Mouse (Mus musculus): Measurements from ENCODE around the gene Gm11011. TPM values are rescaled to one million over a fixed set of nuclear protein-coding genes. Genes with fewer than 3 reads are reported as not detected.

Gene Gm11011
- polyA plus RNA-seq, 1 experiment from 2014 or later: not detected

GRCm38 (mm10) chr2:169585631-169586285, 1.8 kb downstream of the Gm11011 start:
- Histone ChIP-seq H3K36me3 (no peaks in the 10 kb centered on the region), H3K27ac (replicated peaks) (peak overlapping the region; percentile 56), H3K4me1 (peaks cover 15% of the 10 kb centered on the region; the same call in 1 of the 2 replicates), H3K4me3 (replicated peaks) (no peak overlapping the region), H3K9me3 (replicated peaks) (no peaks in the 10 kb centered on the region), H3K27me3 (replicated peaks) (no peaks in the 10 kb centered on the region), H3K9ac (replicated peaks) (no peak overlapping the region), H3K4me2 (0 out of 2 replicates have a peak overlapping the region, but pooled peaks have one; percentile 15)
- 76% methylated on average over 12 of the region's 12 CpGs for WGBS
- ATAC-seq (ENCODE audit: low FRiP score): no peak

GRCm38 (mm10) chr2:169584745-169585456, 2.6 kb downstream of the Gm11011 start:
- no peak overlapping the region for H3K9ac ChIP-seq (replicated peaks)
- 0 out of 2 replicates have a peak overlapping the region, but pooled peaks have one; percentile 15 for H3K4me2 ChIP-seq
- no peaks in the 10 kb centered on the region for H3K27me3 ChIP-seq (replicated peaks)
- H3K9me3 ChIP-seq (replicated peaks): no peaks in the 10 kb centered on the region
- 48% methylated on average over 15 of the region's 15 CpGs for whole genome bisulfite sequencing
- ATAC-seq (ENCODE audit: low FRiP score): no peak
- no peaks in the 10 kb centered on the region for H3K36me3 ChIP-seq
- H3K4me3 ChIP-seq (replicated peaks): no peak overlapping the region
- peaks cover 15% of the 10 kb centered on the region; the same call in 1 of the 2 replicates for H3K4me1 ChIP-seq
- H3K27ac ChIP-seq (replicated peaks): peak overlapping the region; percentile 56

- H3K27ac ChIP-seq (replicated peaks): no peak overlapping the region
- no peak for ATAC-seq (ENCODE audit: low FRiP score)
- no peaks in the 10 kb centered on the region for H3K27me3 ChIP-seq (replicated peaks)
- H3K36me3 ChIP-seq: no peaks in the 10 kb centered on the region
- no peak overlapping the region for H3K4me3 ChIP-seq (replicated peaks)
- peaks cover 15% of the 10 kb centered on the region; the same call in 1 of the 2 replicates for H3K4me1 ChIP-seq
- WGBS: 74% methylated on average over 3 of the region's 3 CpGs
- H3K9ac ChIP-seq (replicated peaks): no peak overlapping the region
- H3K4me2 ChIP-seq: no peak overlapping the region
- H3K9me3 ChIP-seq (replicated peaks): no peaks in the 10 kb centered on the region
These were observed 4.1 kb downstream of the Gm11011 start for GRCm38 (mm10) chr2:169583476-169583875.

GRCm38 (mm10) chr2:169577508-169578196, 9.9 kb downstream of the Gm11011 start:
- Histone ChIP-seq H3K9me3 (replicated peaks) (no peaks in the 10 kb centered on the region), H3K36me3 (no peaks in the 10 kb centered on the region), H3K9ac (replicated peaks) (no peak overlapping the region), H3K4me3 (replicated peaks) (no peak overlapping the region), H3K4me2 (no peak overlapping the region), H3K4me1 (peaks cover 4% of the 10 kb centered on the region; the same call in 1 of the 2 replicates), H3K27me3 (replicated peaks) (no peaks in the 10 kb centered on the region), H3K27ac (replicated peaks) (no peak overlapping the region)
- WGBS: 61% methylated on average over 7 of the region's 7 CpGs
- no peak for ATAC-seq (ENCODE audit: low FRiP score)

- ATAC-seq (ENCODE audit: low FRiP score): no peak
- WGBS: 78% methylated on average over 10 of the region's 10 CpGs
These were observed 17.5 kb downstream of the Gm11011 start for GRCm38 (mm10) chr2:169570063-169570462.

GRCm38 (mm10) chr2:169566159-169566558, 21.4 kb downstream of the Gm11011 start:
- no peak overlapping the region for H3K9ac ChIP-seq (replicated peaks)
- H3K27ac ChIP-seq (replicated peaks): no peak overlapping the region
- no peak overlapping the region for H3K4me2 ChIP-seq
- no peak for ATAC-seq (ENCODE audit: low FRiP score)
- no peak overlapping the region for H3K4me3 ChIP-seq (replicated peaks)
- H3K9me3 ChIP-seq (replicated peaks): no peaks in the 10 kb centered on the region
- H3K27me3 ChIP-seq (replicated peaks): no peaks in the 10 kb centered on the region
- H3K4me1 ChIP-seq: no peaks in the 10 kb centered on the region
- WGBS: 72% methylated on average over 4 of the region's 4 CpGs
- no peaks in the 10 kb centered on the region for H3K36me3 ChIP-seq

More at GRCm38 (mm10) chr2:169570063-169570462, 17.5 kb downstream of the Gm11011 start:
- H3K27ac ChIP-seq (replicated peaks): no peak overlapping the region
- no peaks in the 10 kb centered on the region for H3K36me3 ChIP-seq
- no peaks in the 10 kb centered on the region for H3K27me3 ChIP-seq (replicated peaks)
- H3K9me3 ChIP-seq (replicated peaks): no peaks in the 10 kb centered on the region
- H3K4me1 ChIP-seq: no peaks in the 10 kb centered on the region
- H3K4me3 ChIP-seq (replicated peaks): no peak overlapping the region
- H3K9ac ChIP-seq (replicated peaks): no peak overlapping the region
- H3K4me2 ChIP-seq: no peak overlapping the region

- Histone ChIP-seq H3K9ac (replicated peaks) (no peak overlapping the region), H3K4me1 (no peaks in the 10 kb centered on the region), H3K9me3 (replicated peaks) (no peaks in the 10 kb centered on the region), H3K4me3 (replicated peaks) (no peak overlapping the region), H3K4me2 (no peak overlapping the region), H3K27me3 (replicated peaks) (no peaks in the 10 kb centered on the region), H3K27ac (replicated peaks) (no peak overlapping the region), H3K36me3 (no peaks in the 10 kb centered on the region)
- 81% methylated on average over 7 of the region's 7 CpGs for WGBS
- ATAC-seq (ENCODE audit: low FRiP score): no peak
These were observed 21.8 kb downstream of the Gm11011 start for GRCm38 (mm10) chr2:169565751-169566150.

- Histone ChIP-seq H3K9ac (replicated peaks) (no peak overlapping the region), H3K27me3 (replicated peaks) (no peaks in the 10 kb centered on the region), H3K4me2 (no peak overlapping the region), H3K4me3 (replicated peaks) (no peak overlapping the region), H3K27ac (replicated peaks) (no peak overlapping the region), H3K36me3 (no peaks in the 10 kb centered on the region), H3K9me3 (replicated peaks) (no peaks in the 10 kb centered on the region), H3K4me1 (0 out of 2 replicates have a peak, but pooled peaks cover 6% of the 10 kb centered on the region)
- ATAC-seq (ENCODE audit: low FRiP score): no peak
- WGBS: 92% methylated on average over 7 of the region's 7 CpGs
These were observed 41.9 kb downstream of the Gm11011 start for GRCm38 (mm10) chr2:169545674-169546073.

GRCm38 (mm10) chr2:169538906-169539305, 48.6 kb downstream of the Gm11011 start:
- no peak overlapping the region for H3K9ac ChIP-seq (replicated peaks)
- WGBS: 72% methylated on average over 4 of the region's 4 CpGs
- no peak for ATAC-seq (ENCODE audit: low FRiP score)
- no peaks in the 10 kb centered on the region for H3K27me3 ChIP-seq (replicated peaks)
- no peaks in the 10 kb centered on the region for H3K36me3 ChIP-seq
- no peak overlapping the region for H3K27ac ChIP-seq (replicated peaks)
- H3K4me3 ChIP-seq (replicated peaks): no peak overlapping the region
- H3K4me1 ChIP-seq: peaks cover 8% of the 10 kb centered on the region
- H3K9me3 ChIP-seq (replicated peaks): no peaks in the 10 kb centered on the region
- H3K4me2 ChIP-seq: no peak overlapping the region
